Mouse (Mus musculus) hindlimb bud, embryonic 11.5 days (tissue): ENCODE measurements at regions not wholly inside any gene's neighbourhood (a gene's known extent, or its start where the extent isn't known, plus 50 kb on each side); places are given as distances from the start of the nearest gene placed in this dataset.

ENCODE experiments used
- DNase-seq: peaks from one replicate; pipeline ENCODE4 v3.0.0-alpha.2; 2012; ENCODE audit warnings: low read depth, low spot score; ENCODE audit errors: extremely low spot score

GRCm38 (mm10) chr4:40090295-40090694 is 52.6 kb upstream of the Aco1 start:
- no peak for DNase-seq
